Mouse (Mus musculus): ENCODE data around the gene Tenm4.

Tenm4 gene

GRCm38 (mm10) chr7:96203812-96204560 is 32.9 kb downstream of the Tenm4 start:
- DNase-seq (ENCODE audit: low spot score), result no peak

GRCm38 (mm10) chr7:96204809-96205350 is 33.8 kb downstream of the Tenm4 start:
- no peak for DNase-seq (ENCODE audit: low spot score)

GRCm38 (mm10) chr7:96207071-96207470 is 36.0 kb downstream of the Tenm4 start:
- DNase-seq (ENCODE audit: low spot score), result no peak

- DNase-seq (ENCODE audit: low spot score), result no peak
These were observed 38.9 kb downstream of the Tenm4 start for GRCm38 (mm10) chr7:96209783-96210524.

- no peak for DNase-seq (ENCODE audit: low spot score)
These were observed 39.7 kb downstream of the Tenm4 start for GRCm38 (mm10) chr7:96210525-96211369.

GRCm38 (mm10) chr7:96211618-96212021 is 40.6 kb downstream of the Tenm4 start:
- DNase-seq (ENCODE audit: low spot score), result no peak

- DNase-seq (ENCODE audit: low spot score), result no peak
These were observed 41.2 kb downstream of the Tenm4 start for GRCm38 (mm10) chr7:96212224-96212591.

GRCm38 (mm10) chr7:96212592-96213541 is 41.8 kb downstream of the Tenm4 start:
- DNase-seq (ENCODE audit: low spot score), result no peak

GRCm38 (mm10) chr7:96213741-96214140 is 42.7 kb downstream of the Tenm4 start:
- no peak for DNase-seq (ENCODE audit: low spot score)

GRCm38 (mm10) chr7:96214876-96215275 is 43.8 kb downstream of the Tenm4 start:
- no peak for DNase-seq (ENCODE audit: low spot score)

GRCm38 (mm10) chr7:96215894-96216509 is 45.0 kb downstream of the Tenm4 start:
- no peak for DNase-seq (ENCODE audit: low spot score)

GRCm38 (mm10) chr7:96219386-96219785 is 48.3 kb downstream of the Tenm4 start:
- no peak for DNase-seq (ENCODE audit: low spot score)

GRCm38 (mm10) chr7:96220647-96221046 is 49.6 kb downstream of the Tenm4 start:
- no peak for DNase-seq (ENCODE audit: low spot score)

GRCm38 (mm10) chr7:96222569-96222968 is 51.5 kb downstream of the Tenm4 start:
- no peak for DNase-seq (ENCODE audit: low spot score)

GRCm38 (mm10) chr7:96228562-96229268 is 57.7 kb downstream of the Tenm4 start:
- DNase-seq (ENCODE audit: low spot score), result no peak

GRCm38 (mm10) chr7:96230006-96230719 is 59.1 kb downstream of the Tenm4 start:
- DNase-seq (ENCODE audit: low spot score), result no peak

GRCm38 (mm10) chr7:96230720-96231241 is 59.7 kb downstream of the Tenm4 start:
- DNase-seq (ENCODE audit: low spot score), result no peak

- DNase-seq (ENCODE audit: low spot score), result no peak
These were observed 64.8 kb downstream of the Tenm4 start for GRCm38 (mm10) chr7:96235847-96236246.

- no peak for DNase-seq (ENCODE audit: low spot score)
These were observed 69.6 kb downstream of the Tenm4 start for GRCm38 (mm10) chr7:96240661-96241060.
